Mouse (Mus musculus): ENCODE data around the gene Slc7a11. TPM values are rescaled to one million over a fixed set of nuclear protein-coding genes. Genes with fewer than 3 reads are reported as not detected.

The Slc7a11 gene
- polyA plus RNA-seq, 1 experiment from 2014 or later, result 0.30 TPM

- Histone ChIP-seq H3K4me1 (peaks cover 3% of the 10 kb centered on the region; the same call in 1 of the 2 replicates), H3K9me3 (no peaks in the 10 kb centered on the region), H3K36me3 (no peaks in the 10 kb centered on the region), H3K27ac (no peak overlapping the region), H3K4me3 (no peak overlapping the region), H3K27me3 (ENCODE audit: insufficient read depth, poor library complexity, severe bottlenecking) (no peaks in the 10 kb centered on the region)
- DNase-seq (ENCODE audit: low spot score), result no peak
These were observed 562.9 kb downstream of the Slc7a11 start for GRCm38 (mm10) chr3:49880496-49880895.

- no peaks in the 10 kb centered on the region for H3K27me3 ChIP-seq (ENCODE audit: insufficient read depth, poor library complexity, severe bottlenecking)
- H3K9me3 ChIP-seq, result no peaks in the 10 kb centered on the region
- no peaks in the 10 kb centered on the region for H3K36me3 ChIP-seq
- 76% methylated on average over 3 of the region's 3 CpGs for WGBS
- DNase-seq (ENCODE audit: low spot score), result no peak
- H3K4me3 ChIP-seq, result no peak overlapping the region
- H3K4me1 ChIP-seq, result peaks cover 13% of the 10 kb centered on the region
- no peak overlapping the region for H3K27ac ChIP-seq
These were observed 572.6 kb downstream of the Slc7a11 start for GRCm38 (mm10) chr3:49870786-49871185.

GRCm38 (mm10) chr3:49867951-49868584 lies 575.3 kb downstream of the Slc7a11 start:
- no peaks in the 10 kb centered on the region for H3K36me3 ChIP-seq
- 0 out of 2 replicates have a peak overlapping the region, but pooled peaks have one; percentile 36 for H3K27ac ChIP-seq
- peaks cover 19% of the 10 kb centered on the region for H3K4me1 ChIP-seq

DNA sequence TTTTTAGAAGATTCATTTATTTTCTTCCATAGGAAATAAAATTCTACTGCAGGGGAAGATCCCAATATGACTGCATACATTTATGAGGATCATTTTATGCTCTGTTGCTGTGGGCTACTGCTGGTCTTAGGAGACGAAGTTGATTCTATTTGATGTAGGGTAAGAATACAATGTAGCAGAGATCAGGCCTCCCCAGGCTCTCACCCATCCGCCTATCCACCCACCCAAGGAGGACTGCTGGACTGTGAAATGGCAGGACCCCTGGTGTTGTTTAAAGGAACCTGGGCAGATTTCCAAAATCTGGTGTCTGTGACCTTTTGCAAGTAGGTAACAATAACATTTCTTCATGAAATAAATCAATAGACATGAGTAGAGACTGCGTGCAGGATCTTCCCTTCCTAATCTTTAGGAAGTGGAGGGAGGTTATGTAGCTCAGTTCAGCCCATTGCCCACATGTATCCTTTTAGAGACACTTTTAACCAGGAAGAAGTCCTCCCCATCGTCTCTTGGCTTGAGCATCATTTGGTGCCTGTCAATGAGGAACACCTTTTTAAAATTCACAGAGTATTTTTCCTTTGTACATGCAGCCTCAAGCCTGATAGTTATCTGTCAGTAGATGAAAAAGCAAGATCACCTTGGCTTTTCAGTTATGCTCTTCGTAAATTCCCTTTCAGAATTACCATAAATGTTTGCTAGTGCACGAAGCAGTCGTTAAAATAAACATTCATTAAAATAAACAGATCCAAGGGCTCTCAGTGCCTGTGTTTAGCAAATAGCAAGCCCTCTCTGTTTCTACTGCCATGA lies 576.1 kb downstream of the Slc7a11 start:
- H3K27me3 ChIP-seq (ENCODE audit: insufficient read depth, poor library complexity, severe bottlenecking), result no peaks in the 10 kb centered on the region
- H3K36me3 ChIP-seq, result no peaks in the 10 kb centered on the region
- DNase-seq (ENCODE audit: low spot score), result no peak
- H3K27ac ChIP-seq, result 0 out of 2 replicates have a peak overlapping the region, but pooled peaks have one; percentile 36
- 72% methylated on average over 7 of the region's 7 CpGs for WGBS
- H3K4me3 ChIP-seq, result no peak overlapping the region
- no peaks in the 10 kb centered on the region for H3K9me3 ChIP-seq
- H3K4me1 ChIP-seq, result peaks cover 19% of the 10 kb centered on the region

More at GRCm38 (mm10) chr3:49867951-49868584, 575.3 kb downstream of the Slc7a11 start:
- H3K27me3 ChIP-seq (ENCODE audit: insufficient read depth, poor library complexity, severe bottlenecking), result no peaks in the 10 kb centered on the region
- DNase-seq (ENCODE audit: low spot score), result no peak
- no peak overlapping the region for H3K4me3 ChIP-seq
- WGBS, result 60% methylated on average over 4 of the region's 4 CpGs
- no peaks in the 10 kb centered on the region for H3K9me3 ChIP-seq

DNA sequence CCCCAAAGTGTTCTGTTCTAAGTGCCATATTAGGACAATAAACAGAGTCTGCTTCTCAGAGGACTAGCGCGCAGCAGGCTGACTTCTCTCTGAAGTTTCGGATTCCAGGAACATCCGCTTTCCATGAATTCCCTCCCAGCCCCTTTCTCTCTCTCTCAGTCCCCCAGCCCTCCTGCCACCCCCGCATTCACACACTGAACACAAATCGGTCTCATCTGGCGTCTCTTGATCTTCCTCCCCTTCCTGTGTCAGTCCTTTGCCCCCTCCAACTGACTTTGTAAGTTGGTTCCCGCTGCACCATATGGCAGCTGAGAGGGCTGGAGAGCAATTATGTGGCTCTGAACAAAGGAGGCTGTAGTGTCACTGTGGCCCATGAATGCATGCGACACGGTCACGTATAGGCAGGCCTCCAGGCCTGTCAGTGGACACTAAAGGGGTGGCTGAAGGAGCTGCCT lies 577.3 kb downstream of the Slc7a11 start:
- DNase-seq (ENCODE audit: low spot score), result peak; percentile 78
- WGBS, result 26% methylated on average over 11 of the region's 11 CpGs
- no peaks in the 10 kb centered on the region for H3K9me3 ChIP-seq
- H3K27me3 ChIP-seq (ENCODE audit: insufficient read depth, poor library complexity, severe bottlenecking), result no peaks in the 10 kb centered on the region
- peaks cover 19% of the 10 kb centered on the region for H3K4me1 ChIP-seq
- peak overlapping the region; percentile 38; the same call in 1 of the 2 replicates for H3K4me3 ChIP-seq
- H3K27ac ChIP-seq, result peak overlapping the region; percentile 85
- H3K36me3 ChIP-seq, result no peaks in the 10 kb centered on the region

GRCm38 (mm10) chr3:49856797-49857196 lies 586.6 kb downstream of the Slc7a11 start:
- no peak for DNase-seq (ENCODE audit: low spot score)
- WGBS, result 61% methylated on average over 4 of the region's 4 CpGs
- no peaks in the 10 kb centered on the region for H3K4me1 ChIP-seq

GRCm38 (mm10) chr3:49854277-49854676 lies 589.1 kb downstream of the Slc7a11 start:
- Histone ChIP-seq H3K4me3 (no peak overlapping the region), H3K9me3 (no peaks in the 10 kb centered on the region), H3K27me3 (ENCODE audit: insufficient read depth, poor library complexity, severe bottlenecking) (no peaks in the 10 kb centered on the region), H3K36me3 (no peaks in the 10 kb centered on the region), H3K27ac (no peak overlapping the region), H3K4me1 (no peaks in the 10 kb centered on the region)
- WGBS, result 74% methylated on average over 2 of the region's 2 CpGs
- DNase-seq (ENCODE audit: low spot score), result no peak

More at GRCm38 (mm10) chr3:49856797-49857196, 586.6 kb downstream of the Slc7a11 start:
- Histone ChIP-seq H3K4me3 (no peak overlapping the region), H3K27me3 (ENCODE audit: insufficient read depth, poor library complexity, severe bottlenecking) (no peaks in the 10 kb centered on the region), H3K36me3 (no peaks in the 10 kb centered on the region), H3K9me3 (no peaks in the 10 kb centered on the region), H3K27ac (no peak overlapping the region)

GRCm38 (mm10) chr3:49842971-49843370 lies 600.4 kb downstream of the Slc7a11 start:
- Histone ChIP-seq H3K36me3 (no peaks in the 10 kb centered on the region), H3K27me3 (ENCODE audit: insufficient read depth, poor library complexity, severe bottlenecking) (no peaks in the 10 kb centered on the region), H3K9me3 (no peaks in the 10 kb centered on the region), H3K27ac (no peak overlapping the region), H3K4me1 (no peaks in the 10 kb centered on the region), H3K4me3 (no peak overlapping the region)
- DNase-seq (ENCODE audit: low spot score), result no peak
- WGBS, result 79% methylated on average over 3 of the region's 3 CpGs
